Mouse (Mus musculus) C2C12 (cell line): ENCODE measurements around the gene Gm20379.

Experiments
- CTCF ChIP-seq: IDR thresholded peaks from one replicate; pipeline ENCODE4 v1.5.1; 2011; ENCODE audit not compliant: control insufficient read depth, insufficient read depth, insufficient read length
- MAX ChIP-seq: IDR thresholded peaks from one replicate; pipeline ENCODE4 v1.6.1; 2011; ENCODE audit warnings: mild to moderate bottlenecking, control low read depth
- MYOG ChIP-seq: IDR thresholded peaks from one replicate; pipeline ENCODE4 v1.6.1; 2011; ENCODE audit not compliant: control insufficient read depth, insufficient read length; ENCODE audit errors: extremely low read depth
- USF1 ChIP-seq: IDR thresholded peaks from one replicate; pipeline ENCODE4 v1.6.1; 2011; ENCODE audit warnings: low read depth, mild to moderate bottlenecking, control low read depth, moderate library complexity

DNA sequence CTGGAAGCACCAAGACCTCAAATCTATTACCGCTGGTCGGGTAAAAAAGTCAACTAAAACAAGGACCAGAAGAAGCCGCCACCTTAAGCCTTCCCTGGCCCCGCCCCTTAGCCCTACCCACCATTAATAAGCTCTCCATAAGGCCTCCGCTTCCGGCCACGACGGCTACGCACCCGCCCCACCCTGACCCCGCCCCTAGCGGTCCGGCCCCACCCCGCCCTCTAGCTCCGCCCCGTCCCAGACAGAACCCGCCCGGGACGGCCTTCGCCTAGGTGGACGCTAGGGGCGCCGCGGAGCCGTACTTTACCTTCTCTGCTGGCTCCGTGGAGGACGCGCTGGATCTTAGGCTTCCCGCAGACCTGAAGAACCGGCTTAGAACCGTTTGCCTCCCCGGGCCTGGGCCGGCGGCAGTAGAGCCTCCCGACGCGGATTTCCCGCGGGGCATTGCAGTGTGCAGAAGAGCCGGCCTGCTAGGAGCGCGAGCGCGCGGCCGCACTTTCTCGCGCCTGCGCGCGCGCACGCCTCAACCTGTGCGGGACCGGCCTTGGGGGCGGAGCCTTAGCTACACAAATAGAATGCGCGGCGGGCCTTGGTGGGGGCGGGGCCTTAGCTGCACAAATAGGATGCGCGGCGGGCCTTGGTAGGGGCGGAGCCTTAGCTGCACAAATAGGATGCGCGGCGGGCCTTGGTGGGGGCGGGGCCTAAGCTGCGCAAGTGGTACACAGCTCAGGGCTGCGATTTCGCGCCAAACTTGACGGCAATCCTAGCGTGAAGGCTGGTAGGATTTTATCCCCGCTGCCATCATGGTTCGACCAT is 48.9 kb downstream of the Gm20379 start, which contains the start of the genes Dhfr and Msh3:
- TF ChIP-seq CTCF (peak; percentile 50), MYOG (no peak), USF1 (no peak), MAX (no peak)
